Mouse (Mus musculus): ENCODE measurements around the gene Exoc3l2.
A peak's percentile ranks its signal among the peaks of the same experiment; 100 is the strongest.

DNA sequence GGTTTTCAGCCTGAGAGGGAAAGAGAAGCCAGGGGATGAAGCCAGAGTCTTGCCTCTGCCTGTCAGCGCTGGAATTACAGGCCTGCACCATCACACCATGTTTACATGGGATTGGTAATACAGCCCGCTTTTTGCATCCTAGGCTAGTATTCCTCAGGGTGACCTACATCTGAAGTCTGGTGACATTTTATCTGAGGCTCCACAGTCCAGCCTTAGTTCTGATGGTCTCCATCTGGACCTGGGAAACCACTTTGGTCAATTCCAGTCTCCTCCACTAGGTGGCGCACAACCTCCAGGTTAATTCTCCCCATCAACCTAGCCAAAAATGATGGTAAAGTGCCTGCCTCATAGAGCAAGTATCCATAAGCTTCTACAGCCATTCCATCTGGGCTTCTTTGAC, 19.8 kb upstream of the Exoc3l2 start:
- peak; percentile 47; the same call in 1 of the 2 replicates for TF ChIP-seq CTCF (IDR thresholded peaks at IDR 0.05; ENCODE audit: borderline replicate concordance, insufficient read depth, low read length)
- no peak for TF ChIP-seq POLR2A (IDR thresholded peaks at IDR 0.05; ENCODE audit: low read depth, low read length)
